Mouse (Mus musculus) midbrain, embryonic 11.5 days (tissue): ENCODE results near the gene Sfmbt1. TPM values are rescaled to one million over a fixed set of nuclear protein-coding genes. Genes with fewer than 3 reads are reported as not detected.

Experiments
- ATAC-seq: fragments of 200-750 bp; cut with Nextera tagmentation; 2 replicates; pipeline ENCODE4 v1.8.0; 2017; ENCODE audit warnings: moderate TSS enrichment, moderate library complexity; ENCODE audit not compliant: low FRiP score
- DNase-seq: peaks from one replicate; pipeline ENCODE4 v3.0.0; 2015; ENCODE audit warnings: low spot score; ENCODE audit errors: missing footprints
- H3K27ac ChIP-seq: fragments of 300-500 bp; sonication (generic); 2 replicates; pipeline ENCODE4 v1.5.1; 2014; ENCODE audit warnings: low read depth, low read length
- H3K27me3 ChIP-seq: fragments of 300-500 bp; sonication (generic); 2 replicates; pipeline ENCODE4 v1.6.1; 2014; ENCODE audit warnings: mild to moderate bottlenecking, low read length, moderate library complexity, mixed read lengths; ENCODE audit not compliant: control insufficient read depth, insufficient read depth
- H3K36me3 ChIP-seq: fragments of 300-500 bp; sonication (generic); 2 replicates; pipeline ENCODE4 v1.6.1; 2014; ENCODE audit warnings: mild to moderate bottlenecking, low read length, moderate library complexity, mixed read lengths; ENCODE audit not compliant: control insufficient read depth, insufficient read depth
- H3K4me1 ChIP-seq: fragments of 300-500 bp; sonication (generic); 2 replicates; pipeline ENCODE4 v1.6.1; 2014; ENCODE audit warnings: low read length; ENCODE audit not compliant: control insufficient read depth, insufficient read depth
- H3K4me2 ChIP-seq: fragments of 300-500 bp; sonication (generic); 2 replicates; pipeline ENCODE4 v1.6.1; 2014; ENCODE audit warnings: mild to moderate bottlenecking, moderate library complexity
- H3K4me3 ChIP-seq: fragments of 300-500 bp; sonication (generic); 2 replicates; pipeline ENCODE4 v1.5.1; 2014; ENCODE audit warnings: low read depth, low read length
- H3K9ac ChIP-seq: fragments of 300-500 bp; sonication (generic); 2 replicates; pipeline ENCODE4 v1.6.1; 2014; ENCODE audit warnings: low read length
- H3K9me3 ChIP-seq: fragments of 300-500 bp; sonication (generic); 2 replicates; pipeline ENCODE4 v1.6.1; 2016; ENCODE audit warnings: low read length; ENCODE audit not compliant: control insufficient read depth
- WGBS: fragments of 180-500 bp; shearing (Covaris S2); extraction: QIAGEN DNeasy Blood & Tissue Kit; methylation state at CpG from one replicate; pipeline ENCODE4 v1.1.7; 2014; 5-methylcytosine and 5-hydroxymethylcytosine counted together
- polyA plus RNA-seq: library from polyadenylated mRNA; unstranded; fragments of >200 nt; fragmentation: Nextera tagmentation; extraction: Ambion mirVana; gene quantifications from 2 replicates; pipeline ENCODE4 v1.2.1, GENCODE M21; 2014

Gene Sfmbt1
- polyA plus RNA-seq, 1 experiment from 2014 or later = 24.5 TPM

GRCm38 (mm10) chr14:30784614-30785013, 70.0 kb downstream of the Sfmbt1 start:
- no peaks in the 10 kb centered on the region for H3K27me3 ChIP-seq
- H3K4me1 ChIP-seq = no peaks in the 10 kb centered on the region
- H3K4me3 ChIP-seq = no peak overlapping the region
- ATAC-seq (no peak), DNase-seq (no peak)
- no peak overlapping the region for H3K9ac ChIP-seq
- 0 out of 2 replicates have a peak, but pooled peaks cover 2% of the 10 kb centered on the region for H3K36me3 ChIP-seq
- WGBS = 95% methylated on average over 6 of the region's 6 CpGs
- H3K9me3 ChIP-seq = no peaks in the 10 kb centered on the region
- no peak overlapping the region for H3K27ac ChIP-seq
- no peak overlapping the region for H3K4me2 ChIP-seq

DNA sequence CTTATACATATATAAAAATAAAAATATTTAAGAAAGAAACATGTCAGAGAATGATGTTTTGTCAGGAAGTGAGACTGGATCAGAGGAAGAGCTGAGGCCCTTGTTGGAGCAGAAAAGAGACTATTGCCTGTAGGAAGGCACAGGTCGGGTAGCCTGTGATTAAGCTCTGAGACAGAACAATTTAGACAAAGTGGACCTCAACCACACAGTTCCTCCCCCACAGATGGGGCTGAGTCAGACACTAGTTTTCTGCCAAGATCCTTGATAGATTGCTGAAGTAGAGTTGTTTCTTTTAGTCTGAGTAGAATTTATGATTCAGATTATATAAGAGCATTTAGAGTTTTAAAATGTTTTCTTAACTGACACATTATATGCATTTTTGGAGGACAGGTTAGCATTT, 74.8 kb downstream of the Sfmbt1 start:
- ATAC-seq (no peak), DNase-seq (no peak)
- Histone ChIP-seq H3K4me1 (no peaks in the 10 kb centered on the region), H3K27ac (no peak overlapping the region), H3K27me3 (no peaks in the 10 kb centered on the region), H3K4me2 (no peak overlapping the region), H3K9ac (no peak overlapping the region), H3K4me3 (no peak overlapping the region), H3K36me3 (0 out of 2 replicates have a peak, but pooled peaks cover 2% of the 10 kb centered on the region), H3K9me3 (no peaks in the 10 kb centered on the region)
- WGBS = 73% methylated on average over 1 of the region's 1 CpGs

DNA sequence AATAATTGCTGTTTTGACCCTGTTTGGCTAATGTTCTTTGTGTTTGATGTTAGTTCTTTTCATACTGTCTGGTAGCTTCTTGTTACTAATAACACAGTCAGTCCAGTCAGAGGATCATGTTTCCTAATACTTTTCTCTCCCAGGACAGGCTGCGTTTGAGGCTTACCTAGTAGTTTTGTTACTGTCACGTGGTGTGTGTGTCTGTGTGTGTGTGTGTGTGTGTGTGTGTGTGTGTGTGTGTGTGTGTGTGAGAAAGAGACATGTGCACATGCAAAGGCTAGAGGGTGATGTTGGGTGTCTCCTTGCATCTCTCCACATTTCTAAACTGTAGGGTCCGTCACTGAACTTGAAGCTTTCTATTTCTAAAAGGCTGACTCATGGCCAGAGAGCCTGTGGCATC, 78.2 kb downstream of the Sfmbt1 start:
- H3K9me3 ChIP-seq = peaks cover 3% of the 10 kb centered on the region; the same call in 1 of the 2 replicates
- WGBS = 97% methylated on average over 3 of the region's 3 CpGs
- H3K4me2 ChIP-seq = no peak overlapping the region
- no peaks in the 10 kb centered on the region for H3K27me3 ChIP-seq
- H3K36me3 ChIP-seq = peaks cover 8% of the 10 kb centered on the region
- ATAC-seq (no peak), DNase-seq (no peak)
- no peak overlapping the region for H3K27ac ChIP-seq
- H3K9ac ChIP-seq = no peak overlapping the region
- no peak overlapping the region for H3K4me3 ChIP-seq
- H3K4me1 ChIP-seq = no peaks in the 10 kb centered on the region

GRCm38 (mm10) chr14:30801756-30802155, 87.1 kb downstream of the Sfmbt1 start:
- Histone ChIP-seq H3K9me3 (no peaks in the 10 kb centered on the region), H3K9ac (no peak overlapping the region), H3K4me2 (no peak overlapping the region), H3K27ac (no peak overlapping the region), H3K4me1 (no peaks in the 10 kb centered on the region), H3K36me3 (peaks cover 4% of the 10 kb centered on the region; the same call in 1 of the 2 replicates), H3K27me3 (no peaks in the 10 kb centered on the region), H3K4me3 (no peak overlapping the region)
- ATAC-seq (no peak), DNase-seq (no peak)
- whole genome bisulfite sequencing = 91% methylated on average over 2 of the region's 2 CpGs

DNA sequence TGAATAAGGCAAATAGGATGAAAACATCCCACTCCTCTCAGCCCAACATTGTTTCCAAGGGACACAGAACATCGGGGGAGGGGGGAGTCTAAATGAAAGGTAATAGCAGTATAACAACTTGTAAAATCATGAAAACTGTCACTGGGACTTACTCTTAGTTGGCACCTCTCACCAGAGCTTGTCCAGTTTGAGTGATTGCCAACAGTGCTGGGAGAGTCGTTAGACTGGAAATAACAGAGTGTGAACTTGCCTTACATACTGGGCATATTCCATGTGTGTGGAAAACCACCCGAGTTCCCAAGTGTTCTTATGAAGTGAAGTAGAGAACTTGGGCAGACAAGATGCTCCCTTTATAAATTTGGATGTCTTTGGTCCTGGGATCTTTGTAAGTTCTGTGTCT, 106.5 kb downstream of the Sfmbt1 start:
- no peak for ATAC-seq
- Histone ChIP-seq H3K27ac (no peak overlapping the region), H3K4me3 (no peak overlapping the region), H3K9ac (no peak overlapping the region), H3K27me3 (no peaks in the 10 kb centered on the region), H3K4me1 (peaks cover 3% of the 10 kb centered on the region; the same call in 1 of the 2 replicates), H3K4me2 (no peak overlapping the region), H3K36me3 (0 out of 2 replicates have a peak, but pooled peaks cover 6% of the 10 kb centered on the region), H3K9me3 (no peaks in the 10 kb centered on the region)
- no peak for DNase-seq
- 81% methylated on average over 3 of the region's 3 CpGs for WGBS

DNA sequence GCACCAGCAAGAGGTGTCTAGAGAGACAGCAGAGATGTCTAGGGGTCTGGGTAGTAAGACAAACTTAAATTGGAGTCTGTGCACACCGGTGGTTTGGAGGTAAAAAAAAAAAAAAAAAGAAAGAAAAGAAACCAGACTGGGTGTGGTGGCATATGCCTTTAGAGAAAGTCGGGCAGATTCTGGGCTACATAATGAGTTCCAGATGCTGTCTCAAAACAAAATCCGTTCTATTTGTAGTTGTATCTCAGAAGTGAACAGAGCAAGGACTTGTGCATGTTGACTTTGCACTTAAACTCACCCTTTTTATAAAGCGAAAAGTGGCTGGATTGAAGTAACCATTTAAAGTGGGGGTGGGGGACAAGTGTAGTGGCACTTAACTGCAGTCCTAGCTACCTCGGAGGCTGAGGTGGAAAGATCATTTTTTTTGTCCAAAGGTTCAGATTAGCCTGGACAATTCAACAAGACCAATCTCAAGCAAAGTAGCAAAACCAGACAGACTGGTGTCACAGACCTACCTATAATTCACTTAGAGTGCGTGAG, 109.9 kb downstream of the Sfmbt1 start:
- Histone ChIP-seq H3K27me3 (no peaks in the 10 kb centered on the region), H3K27ac (no peak overlapping the region), H3K9ac (no peak overlapping the region), H3K4me1 (peaks cover 13% of the 10 kb centered on the region), H3K9me3 (no peaks in the 10 kb centered on the region), H3K4me2 (no peak overlapping the region), H3K4me3 (no peak overlapping the region), H3K36me3 (0 out of 2 replicates have a peak, but pooled peaks cover 1% of the 10 kb centered on the region)
- DNase-seq (no peak), ATAC-seq (no peak)
- 78% methylated on average over 6 of the region's 6 CpGs for WGBS

- 35% methylated on average over 5 of the region's 5 CpGs for WGBS
- ATAC-seq (no peak), DNase-seq (no peak)
- peak overlapping the region; percentile 88 for H3K9ac ChIP-seq
- H3K4me2 ChIP-seq = peak overlapping the region; percentile 74
- H3K4me1 ChIP-seq = peaks cover 13% of the 10 kb centered on the region
- no peaks in the 10 kb centered on the region for H3K36me3 ChIP-seq
- H3K27me3 ChIP-seq = no peaks in the 10 kb centered on the region
- peak overlapping the region; percentile 84 for H3K4me3 ChIP-seq
- H3K9me3 ChIP-seq = no peaks in the 10 kb centered on the region
- H3K27ac ChIP-seq = no peak overlapping the region; the same call in 1 of the 2 replicates
These were observed 110.4 kb downstream of the Sfmbt1 start for GRCm38 (mm10) chr14:30825021-30825475.

DNA sequence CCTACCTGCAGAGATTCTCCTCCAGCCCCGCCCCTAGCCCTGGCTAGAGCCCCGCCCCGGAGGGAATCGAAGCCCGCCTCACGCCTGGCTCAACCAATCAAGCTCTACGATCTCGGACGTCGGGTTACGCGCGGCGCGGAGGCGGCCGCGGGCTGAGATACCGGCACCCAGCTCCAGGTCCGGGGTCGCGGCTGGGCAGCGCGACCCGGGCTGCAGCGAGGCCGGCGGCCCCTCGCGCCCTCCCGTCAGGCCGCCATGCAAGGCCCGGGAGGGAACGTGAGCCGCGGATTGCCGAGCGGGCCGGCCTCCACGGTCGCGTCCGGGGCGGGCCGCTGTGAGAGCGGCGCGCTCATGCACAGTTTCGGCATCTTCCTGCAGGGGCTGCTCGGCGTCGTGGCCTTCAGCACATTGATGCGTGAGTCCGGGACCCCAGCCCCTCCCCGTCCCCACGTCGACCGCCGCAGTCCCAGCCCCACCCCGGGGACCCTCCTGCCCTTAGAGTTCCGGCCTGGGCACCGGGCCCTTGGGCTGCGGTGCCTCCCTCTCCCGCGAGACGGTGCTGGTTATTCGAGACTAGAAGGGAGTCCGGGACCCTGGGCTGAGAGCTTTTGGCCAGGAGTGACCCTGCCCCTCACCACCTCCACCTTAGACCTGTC, 111.0 kb downstream of the Sfmbt1 start, which contains the start of gene Tmem110:
Gene Tmem110 (plus strand): TSS at position 115 of the 656 bp plus-strand sequence.
- under 1% methylated on average over 68 of the region's 68 CpGs for WGBS
- peak within 1 kb of the TSS; percentile 74 for H3K4me2 ChIP-seq
- no peaks in the 10 kb centered on the region for H3K27me3 ChIP-seq
- DNase-seq (peak; percentile 97), ATAC-seq (peak; percentile 97)
- peaks cover 13% of the 10 kb centered on the region for H3K4me1 ChIP-seq
- H3K9ac ChIP-seq = peak within 1 kb of the TSS; percentile 88
- H3K9me3 ChIP-seq = no peaks in the 10 kb centered on the region
- peak within 1 kb of the TSS; percentile 44 for H3K27ac ChIP-seq
- no peaks in the 10 kb centered on the region for H3K36me3 ChIP-seq
- H3K4me3 ChIP-seq = peak within 1 kb of the TSS; percentile 84
